26 mouse cellular contexts compared by ENCODE assay signal in the genomic region with DNA sequence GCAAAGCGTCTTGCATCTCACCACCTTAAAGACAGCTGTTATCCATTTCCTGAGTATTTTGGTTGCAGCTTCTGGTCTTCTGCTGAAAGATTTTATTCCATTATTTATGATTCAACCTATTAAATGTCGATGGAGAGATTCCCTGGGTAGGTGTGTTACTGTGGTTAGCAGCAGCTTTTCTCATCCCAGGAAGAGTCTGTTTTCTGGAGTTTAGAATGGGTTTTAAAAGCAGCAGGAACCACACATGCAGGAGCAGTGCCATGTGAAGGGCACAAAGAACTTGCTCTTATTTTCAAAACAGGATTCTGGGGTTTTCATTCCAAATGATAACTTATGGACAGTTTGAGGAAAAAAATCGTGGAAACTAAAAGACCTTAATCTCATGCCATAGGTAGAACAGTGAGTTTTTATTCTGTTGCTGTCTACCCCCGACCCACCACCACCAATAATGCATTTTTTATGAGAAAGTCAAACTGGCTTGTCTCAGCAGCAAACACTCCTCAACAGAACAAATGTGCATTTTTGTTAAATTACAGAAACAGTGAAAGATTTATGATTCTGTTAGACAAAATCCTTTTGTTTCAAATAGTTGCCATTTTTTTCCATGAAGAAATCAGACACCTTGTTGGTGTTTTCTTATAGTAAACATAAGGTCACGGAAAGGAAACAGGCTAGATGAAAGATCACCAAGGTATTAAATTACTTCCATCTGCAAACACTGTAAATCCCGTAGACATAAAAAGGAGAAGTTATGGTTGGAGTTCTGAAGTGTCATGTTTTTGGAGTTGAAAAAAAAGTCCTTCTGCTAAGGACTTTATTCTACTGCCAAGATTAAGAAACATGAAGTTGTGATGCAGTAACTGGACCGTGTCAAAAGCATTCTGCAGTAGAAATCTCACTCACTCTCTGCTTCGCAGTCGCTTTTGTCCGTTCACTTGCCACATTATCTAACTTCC.
DNase-seq lines count a peak whose midpoint lies in the region; ATAC-seq and TF ChIP-seq lines count a peak whose summit lies in the region.
"Had no signal": no experiment of that assay in that cellular context is flagged by ENCODE, and none has a peak within 500 bp of the region (broad histone marks: within the 10 kb centered on the region; RNA-seq: fewer than 3 reads in every experiment).

No protein-coding gene starts in this region.

- H3K4me2 ChIP-seq in kidney, embryonic 15.5 days: no peak overlapping the region
- H3K4me2 ChIP-seq in lung, embryonic 16.5 days (ENCODE audit: low read depth, low read length): no peak overlapping the region
- no peak overlapping the region for H3K4me2 ChIP-seq in embryonic facial prominence, embryonic 14.5 days (ENCODE audit: low read depth, low read length)
- H3K4me2 ChIP-seq in myocyte (ENCODE audit: low read depth): peak overlapping the region; percentile 48
- H3K4me2 ChIP-seq: heart, embryonic 12.5 days; liver, embryonic 11.5 days; midbrain, embryonic 13.5 days; neural tube, embryonic 13.5 days had no signal

- H3K4me3 ChIP-seq in kidney, embryonic 15.5 days (replicated peaks): no peak overlapping the region
- H3K4me3 ChIP-seq in kidney, adult 2 months (ENCODE audit: insufficient read depth, low read depth, low read length): no peak overlapping the region
- no peak overlapping the region for H3K4me3 ChIP-seq in lung, embryonic 16.5 days (ENCODE audit: low read length)
- no peak overlapping the region for H3K4me3 ChIP-seq in embryonic facial prominence, embryonic 14.5 days (ENCODE audit: low read depth, low read length)
- H3K4me3 ChIP-seq in myocyte: no peak overlapping the region
- H3K4me3 ChIP-seq: heart, embryonic 12.5 days; midbrain, embryonic 13.5 days; neural tube, embryonic 13.5 days had no signal

- H3K36me3 ChIP-seq in kidney, embryonic 15.5 days: no peaks in the 10 kb centered on the region
- H3K36me3 ChIP-seq in kidney, adult 2 months (ENCODE audit: control insufficient read depth, insufficient read depth, low read length): no peaks in the 10 kb centered on the region
- no peaks in the 10 kb centered on the region for H3K36me3 ChIP-seq in lung, embryonic 16.5 days (ENCODE audit: control insufficient read depth, insufficient read depth, low read length)
- H3K36me3 ChIP-seq in embryonic facial prominence, embryonic 14.5 days (ENCODE audit: control insufficient read depth, insufficient read depth, low read length): no peaks in the 10 kb centered on the region
- H3K36me3 ChIP-seq in myocyte (ENCODE audit: control insufficient read depth, insufficient read depth): no peaks in the 10 kb centered on the region
- H3K36me3 ChIP-seq: heart, embryonic 12.5 days; midbrain, embryonic 13.5 days; neural tube, embryonic 13.5 days had no signal

- peaks cover 10% of the 10 kb centered on the region; the same call in 1 of the 2 replicates for H3K4me1 ChIP-seq in kidney, embryonic 15.5 days
- H3K4me1 ChIP-seq in kidney, adult 2 months (ENCODE audit: control insufficient read depth, insufficient read depth, low read length): no peaks in the 10 kb centered on the region
- 0 out of 2 replicates have a peak, but pooled peaks cover 2% of the 10 kb centered on the region for H3K4me1 ChIP-seq in lung, embryonic 16.5 days (replicated peaks; ENCODE audit: control insufficient read depth, insufficient read depth, low read length)
- H3K4me1 ChIP-seq in embryonic facial prominence, embryonic 14.5 days (ENCODE audit: control insufficient read depth, insufficient read depth, low read length): no peaks in the 10 kb centered on the region
- H3K4me1 ChIP-seq: midbrain, embryonic 13.5 days had no signal

- no peaks in the 10 kb centered on the region for H3K27me3 ChIP-seq in kidney, embryonic 15.5 days
- no peaks in the 10 kb centered on the region for H3K27me3 ChIP-seq in kidney, adult 2 months (replicated peaks; ENCODE audit: control insufficient read depth, insufficient read depth, low read length)
- H3K27me3 ChIP-seq in lung, embryonic 16.5 days (ENCODE audit: control insufficient read depth, insufficient read depth, low read depth, low read length): no peaks in the 10 kb centered on the region
- no peaks in the 10 kb centered on the region for H3K27me3 ChIP-seq in embryonic facial prominence, embryonic 14.5 days (replicated peaks; ENCODE audit: control insufficient read depth, insufficient read depth, low read length)
- H3K27me3 ChIP-seq in myocyte (ENCODE audit: control insufficient read depth, insufficient read depth, insufficient read length): no peaks in the 10 kb centered on the region
- H3K27me3 ChIP-seq: heart, embryonic 12.5 days; midbrain, embryonic 13.5 days; neural tube, embryonic 13.5 days had no signal

- peak; percentile 67; the same call in 1 of the 2 replicates for ATAC-seq in kidney, embryonic 15.5 days (replicated peaks; ENCODE audit: low FRiP score)
- ATAC-seq in lung, embryonic 16.5 days (ENCODE audit: low read depth): peak; percentile 28; the same call in 1 of the 2 replicates
- no peak for ATAC-seq in embryonic facial prominence, embryonic 14.5 days (ENCODE audit: low read depth)
- ATAC-seq: forebrain, embryonic 16.5 days; hindbrain, postnatal 0 days; intestine, embryonic 16.5 days; liver, postnatal 0 days; midbrain, embryonic 13.5 days; Patski had no signal

- no peak overlapping the region for H3K9ac ChIP-seq in kidney, embryonic 15.5 days
- no peak overlapping the region for H3K9ac ChIP-seq in lung, embryonic 16.5 days (ENCODE audit: low read length)
- no peak overlapping the region for H3K9ac ChIP-seq in embryonic facial prominence, embryonic 14.5 days (ENCODE audit: low read depth, low read length)
- H3K9ac ChIP-seq: heart, embryonic 12.5 days; liver, postnatal 0 days; midbrain, embryonic 13.5 days; neural tube, embryonic 13.5 days had no signal

- no peak for TF ChIP-seq POLR2A in kidney, adult 2 months (IDR thresholded peaks at IDR 0.05; ENCODE audit: low read depth, low read length)
- no peak for TF ChIP-seq POLR2A in myocyte (IDR thresholded peaks at IDR 0.05; ENCODE audit: insufficient read length, low read depth)

- DNase-seq in kidney, adult 2 months: no peak
- no peak for DNase-seq in lung, postnatal 36 days
- DNase-seq in embryonic facial prominence, embryonic 14.5 days (ENCODE audit: low spot score): peak; percentile 36
- DNase-seq in Muller cell, postnatal 12 days (ENCODE audit: inconsistent ontology term): no peak
- DNase-seq: adrenal gland, postnatal 36 days; cerebellum, adult 9-10 months; embryo, embryonic 11 days; gastrocnemius, postnatal 14 days; heart, adult 18-20 months; heart, postnatal 10 days; kidney, postnatal 14 days; liver, postnatal 0 days; retina, postnatal 1 day; right cerebral cortex, postnatal 25 days; spleen, adult 18-20 months had no signal

- H3K79me2 ChIP-seq in myocyte (ENCODE audit: control insufficient read depth, insufficient read depth): no peaks in the 10 kb centered on the region

- 0 out of 2 replicates have a peak overlapping the region, but pooled peaks have one; percentile 32 for H3K27ac ChIP-seq in kidney, embryonic 15.5 days
- no peak overlapping the region for H3K27ac ChIP-seq in kidney, adult 2 months (ENCODE audit: insufficient read depth, low read depth, low read length)
- no peak overlapping the region for H3K27ac ChIP-seq in lung, embryonic 16.5 days (ENCODE audit: low read length)
- no peak overlapping the region for H3K27ac ChIP-seq in embryonic facial prominence, embryonic 14.5 days (replicated peaks; ENCODE audit: low read depth, low read length)
- H3K27ac ChIP-seq: hindbrain, postnatal 0 days; midbrain, embryonic 13.5 days; neural tube, embryonic 13.5 days had no signal

- 30% methylated on average over 10 of the region's 10 CpGs for WGBS in kidney, embryonic 15.5 days
- 31% methylated on average over 10 of the region's 10 CpGs for WGBS in kidney, adult 2 months
- 46% methylated on average over 10 of the region's 10 CpGs for WGBS in lung, embryonic 16.5 days
- 28% methylated on average over 10 of the region's 10 CpGs for WGBS in embryonic facial prominence, embryonic 14.5 days

- no peak overlapping the region for H3ac ChIP-seq in myocyte (ENCODE audit: control insufficient read depth, insufficient read length)

- TF ChIP-seq CTCF in kidney, adult 2 months (conservative IDR thresholded peaks at IDR 0.05; ENCODE audit: insufficient read depth, insufficient read length, low read depth, low read length): no peak

- no peaks in the 10 kb centered on the region for H3K9me3 ChIP-seq in kidney, embryonic 15.5 days (replicated peaks)
- no peaks in the 10 kb centered on the region for H3K9me3 ChIP-seq in lung, embryonic 16.5 days (ENCODE audit: control insufficient read depth, low read length)
- H3K9me3 ChIP-seq in embryonic facial prominence, embryonic 14.5 days (ENCODE audit: control insufficient read depth, low read length): no peaks in the 10 kb centered on the region
- H3K9me3 ChIP-seq: heart, embryonic 12.5 days; midbrain, embryonic 13.5 days; neural tube, embryonic 13.5 days had no signal

TF ChIP-seq in myocyte, 11 proteins besides CTCF, POLR2A, EP300 and RAD21:
- TF ChIP-seq TCF12 (IDR thresholded peaks at IDR 0.05; ENCODE audit: insufficient read depth, poor library complexity, severe bottlenecking) (no peak), REST (IDR thresholded peaks at IDR 0.05; ENCODE audit: insufficient read depth, insufficient read length) (no peak), MAX (IDR thresholded peaks at IDR 0.05; ENCODE audit: low read depth) (no peak), CEBPB (IDR thresholded peaks at IDR 0.05; ENCODE audit: insufficient read depth, poor library complexity, severe bottlenecking) (no peak), MYOG (IDR thresholded peaks at IDR 0.05; ENCODE audit: control insufficient read depth in 1 of 3, insufficient read depth in 1 of 3, insufficient read length in 2 of 3, low read depth in 2 of 3) (no peak), MYOD1 (IDR thresholded peaks at IDR 0.05; ENCODE audit: control insufficient read depth in 1 of 3, insufficient read length in 2 of 3, low read depth in 2 of 3) (no peak), USF1 (IDR thresholded peaks at IDR 0.05; ENCODE audit: low read depth) (no peak), TCF3 (IDR thresholded peaks at IDR 0.05; ENCODE audit: insufficient read length, low read depth) (no peak), E2F4 (IDR thresholded peaks at IDR 0.05; ENCODE audit: insufficient read depth) (no peak), SRF (IDR thresholded peaks at IDR 0.05; ENCODE audit: control insufficient read depth, insufficient read length, low read depth) (no peak), POLR2AphosphoS2 (IDR thresholded peaks at IDR 0.05; ENCODE audit: insufficient read length, low read depth) (no peak)
